Mouse (Mus musculus): ENCODE data around the gene Smco2. TPM values are rescaled to one million over a fixed set of nuclear protein-coding genes. Genes with fewer than 3 reads are reported as not detected.

Smco2 gene
- polyA plus RNA-seq, 1 experiment from 2014 or later: not detected

- no peak overlapping the region for H3K4me3 ChIP-seq
- 80% methylated on average over 5 of the region's 5 CpGs for WGBS
Measured at GRCm38 (mm10) chr6:146907061-146907794, 57.3 kb downstream of the Smco2 start.

GRCm38 (mm10) chr6:146907795-146908190, 57.9 kb downstream of the Smco2 start:
- no peaks in the 10 kb centered on the region for H3K36me3 ChIP-seq
- H3K27ac ChIP-seq (replicated peaks): no peak overlapping the region
- H3K4me3 ChIP-seq: no peak overlapping the region
- H3K9ac ChIP-seq (replicated peaks): no peak overlapping the region
- no peak for ATAC-seq (ENCODE audit: low FRiP score, low read depth)
- no peaks in the 10 kb centered on the region for H3K27me3 ChIP-seq
- 95% methylated on average over 1 of the region's 1 CpGs for WGBS
- no peaks in the 10 kb centered on the region for H3K4me1 ChIP-seq
- no peaks in the 10 kb centered on the region for H3K9me3 ChIP-seq
- H3K4me2 ChIP-seq (replicated peaks): no peak overlapping the region

More at GRCm38 (mm10) chr6:146907061-146907794, 57.3 kb downstream of the Smco2 start:
- no peaks in the 10 kb centered on the region for H3K4me1 ChIP-seq
- H3K27me3 ChIP-seq: no peaks in the 10 kb centered on the region
- ATAC-seq (ENCODE audit: low FRiP score, low read depth): no peak
- no peak overlapping the region for H3K27ac ChIP-seq (replicated peaks)
- no peaks in the 10 kb centered on the region for H3K9me3 ChIP-seq
- no peak overlapping the region for H3K4me2 ChIP-seq (replicated peaks)
- H3K9ac ChIP-seq (replicated peaks): no peak overlapping the region
- H3K36me3 ChIP-seq: no peaks in the 10 kb centered on the region

GRCm38 (mm10) chr6:146908801-146909200, 58.9 kb downstream of the Smco2 start:
- H3K4me1 ChIP-seq: peaks cover 5% of the 10 kb centered on the region; the same call in 1 of the 2 replicates
- WGBS: 84% methylated on average over 2 of the region's 2 CpGs
- no peaks in the 10 kb centered on the region for H3K9me3 ChIP-seq
- no peak overlapping the region for H3K9ac ChIP-seq (replicated peaks)
- H3K27me3 ChIP-seq: no peaks in the 10 kb centered on the region
- no peak for ATAC-seq (ENCODE audit: low FRiP score, low read depth)
- H3K4me2 ChIP-seq (replicated peaks): no peak overlapping the region
- no peak overlapping the region for H3K4me3 ChIP-seq
- H3K27ac ChIP-seq (replicated peaks): no peak overlapping the region
- no peaks in the 10 kb centered on the region for H3K36me3 ChIP-seq

GRCm38 (mm10) chr6:146909725-146910489, 60.0 kb downstream of the Smco2 start:
- Histone ChIP-seq H3K4me2 (replicated peaks) (no peak overlapping the region), H3K27ac (replicated peaks) (no peak overlapping the region), H3K4me1 (peaks cover 5% of the 10 kb centered on the region; the same call in 1 of the 2 replicates), H3K9me3 (no peaks in the 10 kb centered on the region), H3K36me3 (no peaks in the 10 kb centered on the region), H3K9ac (replicated peaks) (no peak overlapping the region), H3K4me3 (no peak overlapping the region), H3K27me3 (no peaks in the 10 kb centered on the region)
- 81% methylated on average over 5 of the region's 5 CpGs for WGBS
- ATAC-seq (ENCODE audit: low FRiP score, low read depth): no peak

- Histone ChIP-seq H3K27me3 (no peaks in the 10 kb centered on the region), H3K9ac (replicated peaks) (no peak overlapping the region), H3K9me3 (no peaks in the 10 kb centered on the region), H3K36me3 (no peaks in the 10 kb centered on the region), H3K4me1 (peaks cover 5% of the 10 kb centered on the region; the same call in 1 of the 2 replicates), H3K27ac (replicated peaks) (no peak overlapping the region), H3K4me2 (replicated peaks) (no peak overlapping the region), H3K4me3 (no peak overlapping the region)
- WGBS: 94% methylated on average over 2 of the region's 2 CpGs
- no peak for ATAC-seq (ENCODE audit: low FRiP score, low read depth)
Measured at GRCm38 (mm10) chr6:146910801-146911200, 60.9 kb downstream of the Smco2 start.

- Histone ChIP-seq H3K9me3 (no peaks in the 10 kb centered on the region), H3K4me3 (no peak overlapping the region), H3K9ac (replicated peaks) (no peak overlapping the region), H3K27me3 (no peaks in the 10 kb centered on the region), H3K27ac (replicated peaks) (no peak overlapping the region), H3K4me2 (replicated peaks) (no peak overlapping the region), H3K36me3 (no peaks in the 10 kb centered on the region), H3K4me1 (peaks cover 5% of the 10 kb centered on the region; the same call in 1 of the 2 replicates)
- ATAC-seq (ENCODE audit: low FRiP score, low read depth): no peak
- WGBS: 33% methylated on average over 3 of the region's 3 CpGs
Measured at GRCm38 (mm10) chr6:146912835-146913488, 63.1 kb downstream of the Smco2 start.

- 68% methylated on average over 4 of the region's 4 CpGs for WGBS
- Histone ChIP-seq H3K4me3 (no peak overlapping the region), H3K9me3 (no peaks in the 10 kb centered on the region), H3K27me3 (no peaks in the 10 kb centered on the region), H3K4me2 (replicated peaks) (no peak overlapping the region), H3K4me1 (peaks cover 5% of the 10 kb centered on the region; the same call in 1 of the 2 replicates), H3K36me3 (no peaks in the 10 kb centered on the region), H3K9ac (replicated peaks) (no peak overlapping the region), H3K27ac (replicated peaks) (no peak overlapping the region)
- no peak for ATAC-seq (ENCODE audit: low FRiP score, low read depth)
Measured at GRCm38 (mm10) chr6:146913489-146914198, 63.7 kb downstream of the Smco2 start.

GRCm38 (mm10) chr6:146915808-146916207, 65.9 kb downstream of the Smco2 start:
- Histone ChIP-seq H3K27me3 (no peaks in the 10 kb centered on the region), H3K4me2 (replicated peaks) (no peak overlapping the region), H3K27ac (replicated peaks) (no peak overlapping the region), H3K4me3 (no peak overlapping the region), H3K4me1 (peaks cover 5% of the 10 kb centered on the region; the same call in 1 of the 2 replicates), H3K36me3 (no peaks in the 10 kb centered on the region), H3K9me3 (no peaks in the 10 kb centered on the region), H3K9ac (replicated peaks) (no peak overlapping the region)
- WGBS: 87% methylated on average over 1 of the region's 1 CpGs
- no peak for ATAC-seq (ENCODE audit: low FRiP score, low read depth)

- no peak for ATAC-seq (ENCODE audit: low FRiP score, low read depth)
- Histone ChIP-seq H3K27ac (replicated peaks) (no peak overlapping the region), H3K9ac (replicated peaks) (no peak overlapping the region), H3K36me3 (no peaks in the 10 kb centered on the region), H3K4me2 (replicated peaks) (no peak overlapping the region), H3K9me3 (no peaks in the 10 kb centered on the region), H3K4me1 (peaks cover 5% of the 10 kb centered on the region; the same call in 1 of the 2 replicates), H3K4me3 (no peak overlapping the region), H3K27me3 (no peaks in the 10 kb centered on the region)
- 86% methylated on average over 3 of the region's 3 CpGs for whole genome bisulfite sequencing
Measured at GRCm38 (mm10) chr6:146917396-146917795, 67.5 kb downstream of the Smco2 start.

GRCm38 (mm10) chr6:146918341-146918740, 68.4 kb downstream of the Smco2 start:
- 88% methylated on average over 6 of the region's 6 CpGs for WGBS
- H3K9ac ChIP-seq (replicated peaks): no peak overlapping the region
- H3K27me3 ChIP-seq: no peaks in the 10 kb centered on the region
- ATAC-seq (ENCODE audit: low FRiP score, low read depth): no peak
- peaks cover 2% of the 10 kb centered on the region; the same call in 1 of the 2 replicates for H3K4me1 ChIP-seq
- no peak overlapping the region for H3K4me2 ChIP-seq (replicated peaks)
- H3K36me3 ChIP-seq: no peaks in the 10 kb centered on the region
- H3K4me3 ChIP-seq: no peak overlapping the region
- H3K9me3 ChIP-seq: no peaks in the 10 kb centered on the region
- H3K27ac ChIP-seq (replicated peaks): no peak overlapping the region

Measured in midbrain, embryonic 12.5 days (tissue).